Mouse (Mus musculus): ENCODE data around the gene Arpc4.

Arpc4 gene

GRCm38 (mm10) chr6:113404649-113405448 lies 26.9 kb downstream of the Arpc4 start:
- DNase-seq (ENCODE audit: low spot score in 2 of 2): no peak

- DNase-seq (ENCODE audit: low spot score in 2 of 2): no peak
Measured at GRCm38 (mm10) chr6:113405483-113405882, 27.6 kb downstream of the Arpc4 start.

GRCm38 (mm10) chr6:113406683-113407082 lies 28.8 kb downstream of the Arpc4 start:
- DNase-seq (ENCODE audit: low spot score in 2 of 2): no peak

GRCm38 (mm10) chr6:113410001-113410400 lies 32.1 kb downstream of the Arpc4 start:
- no peak for DNase-seq (ENCODE audit: low spot score in 2 of 2)

- DNase-seq (ENCODE audit: low spot score in 2 of 2): no peak
Measured at GRCm38 (mm10) chr6:113416416-113416815, 38.5 kb downstream of the Arpc4 start.

- DNase-seq (ENCODE audit: low spot score in 2 of 2): peak; percentile 11 to 16
Measured at GRCm38 (mm10) chr6:113418441-113419198, 40.7 kb downstream of the Arpc4 start.

GRCm38 (mm10) chr6:113419199-113419587 lies 41.3 kb downstream of the Arpc4 start, which contains the start of gene Rpusd3:
Gene Rpusd3 (minus strand): TSS chr6:113419340.
- peak; percentile 99 to 100 for DNase-seq (ENCODE audit: low spot score in 2 of 2)

GRCm38 (mm10) chr6:113423000-113423399 lies 45.1 kb downstream of the Arpc4 start:
- DNase-seq (ENCODE audit: low spot score in 2 of 2): no peak

GRCm38 (mm10) chr6:113424187-113424586 lies 46.3 kb downstream of the Arpc4 start:
- DNase-seq (ENCODE audit: low spot score in 2 of 2): no peak

- no peak for DNase-seq (ENCODE audit: low spot score in 2 of 2)
Measured at GRCm38 (mm10) chr6:113426696-113427095, 48.8 kb downstream of the Arpc4 start.

GRCm38 (mm10) chr6:113427397-113427796 lies 49.5 kb downstream of the Arpc4 start:
- peak; percentile 28 to 57 for DNase-seq (ENCODE audit: low spot score in 2 of 2)

GRCm38 (mm10) chr6:113428006-113428405 lies 50.1 kb downstream of the Arpc4 start:
- no peak for DNase-seq (ENCODE audit: low spot score in 2 of 2)

GRCm38 (mm10) chr6:113429965-113430364 lies 52.0 kb downstream of the Arpc4 start:
- no peak for DNase-seq (ENCODE audit: low spot score in 2 of 2)

- DNase-seq (ENCODE audit: low spot score in 2 of 2): no peak
Measured at GRCm38 (mm10) chr6:113430846-113431245, 52.9 kb downstream of the Arpc4 start.

- DNase-seq (ENCODE audit: low spot score in 2 of 2): no peak
Measured at GRCm38 (mm10) chr6:113431801-113432200, 53.9 kb downstream of the Arpc4 start.

GRCm38 (mm10) chr6:113433661-113434060 lies 55.7 kb downstream of the Arpc4 start:
- no peak for DNase-seq (ENCODE audit: low spot score in 2 of 2)

- DNase-seq (ENCODE audit: low spot score in 2 of 2): no peak
Measured at GRCm38 (mm10) chr6:113434691-113435090, 56.8 kb downstream of the Arpc4 start.

- DNase-seq (ENCODE audit: low spot score in 2 of 2): no peak
Measured at GRCm38 (mm10) chr6:113435664-113436205, 57.8 kb downstream of the Arpc4 start, which contains the start of gene Cidec. Gene Cidec (minus strand): TSS chr6:113435760.

- DNase-seq (ENCODE audit: low spot score in 2 of 2): no peak
Measured at GRCm38 (mm10) chr6:113437135-113437534, 59.2 kb downstream of the Arpc4 start.

GRCm38 (mm10) chr6:113438721-113439430 lies 61.0 kb downstream of the Arpc4 start:
- DNase-seq (ENCODE audit: low spot score in 2 of 2): no peak

All from thymus, postnatal 10 days (tissue).